Mouse (Mus musculus): ENCODE results near the gene Dcp1b. TPM values are rescaled to one million over a fixed set of nuclear protein-coding genes. Genes with fewer than 3 reads are reported as not detected.

Gene Dcp1b
- total RNA-seq, 2 experiments from 2014 or later: 17.8 to 19.8 TPM

- H3K27ac ChIP-seq: no peak overlapping the region
- no peak; the same call in 1 of the 2 replicates for TF ChIP-seq CTCF (IDR thresholded peaks at IDR 0.05)
- DNase-seq (ENCODE audit: extremely low spot score in 1 of 2, low spot score in 2 of 2): peak; percentile 58 to 70
- H3K4me3 ChIP-seq: no peak overlapping the region
- intact Hi-C loops (cut with DNase I): no loop called here
These were observed 62.5 kb downstream of the Dcp1b start for GRCm38 (mm10) chr6:119237427-119237989.

GRCm38 (mm10) chr6:119239341-119240005 lies 64.4 kb downstream of the Dcp1b start:
- H3K27ac ChIP-seq: no peak overlapping the region

DNA sequence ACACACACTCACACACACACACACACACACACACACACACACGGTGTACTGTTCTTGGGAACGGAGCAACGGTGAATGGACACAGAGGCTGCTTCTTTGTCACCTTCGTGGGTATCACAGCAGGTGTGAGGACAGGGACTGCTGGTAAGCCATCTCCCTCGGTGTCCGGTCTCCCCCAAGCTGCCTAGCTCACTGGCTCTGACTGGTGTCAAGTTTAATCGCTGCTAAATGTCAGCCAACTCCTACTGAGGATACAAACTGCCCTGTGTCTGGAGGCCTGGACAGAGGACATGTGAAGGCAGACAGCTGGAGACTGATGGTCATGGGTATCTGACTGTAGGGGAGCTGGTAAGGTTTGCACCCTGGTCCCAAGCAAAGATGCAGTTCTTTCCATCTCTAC lies 65.2 kb downstream of the Dcp1b start:
- no peak for DNase-seq (ENCODE audit: extremely low spot score in 1 of 2, low spot score in 2 of 2)
- intact Hi-C loops (cut with DNase I): no loop called here
- Histone ChIP-seq H3K4me3 (no peak overlapping the region), H3K27ac (no peak overlapping the region)
- no peak for TF ChIP-seq CTCF (IDR thresholded peaks at IDR 0.05)

More at GRCm38 (mm10) chr6:119239341-119240005, 64.4 kb downstream of the Dcp1b start:
- TF ChIP-seq CTCF (IDR thresholded peaks at IDR 0.05): no peak
- no peak for DNase-seq (ENCODE audit: extremely low spot score in 1 of 2, low spot score in 2 of 2)
- H3K4me3 ChIP-seq: no peak overlapping the region
- intact Hi-C loops (cut with DNase I): no loop called here

- intact Hi-C loops (cut with DNase I): no loop called here
- Histone ChIP-seq H3K4me3 (no peak overlapping the region), H3K27ac (no peak overlapping the region; the same call in 1 of the 2 replicates)
- DNase-seq (ENCODE audit: extremely low spot score in 1 of 2, low spot score in 2 of 2): peak in 1 of 2 experiments; percentile 17
- no peak for TF ChIP-seq CTCF (IDR thresholded peaks at IDR 0.05)
These were observed 66.0 kb downstream of the Dcp1b start for GRCm38 (mm10) chr6:119240871-119241705.

- intact Hi-C loops (cut with DNase I): no loop called here
- Histone ChIP-seq H3K4me3 (no peak overlapping the region), H3K27ac (no peak overlapping the region)
- TF ChIP-seq CTCF (IDR thresholded peaks at IDR 0.05): peak; percentile 36
- no peak for DNase-seq (ENCODE audit: extremely low spot score in 1 of 2, low spot score in 2 of 2)
These were observed 71.0 kb downstream of the Dcp1b start for GRCm38 (mm10) chr6:119246082-119246481.

DNA sequence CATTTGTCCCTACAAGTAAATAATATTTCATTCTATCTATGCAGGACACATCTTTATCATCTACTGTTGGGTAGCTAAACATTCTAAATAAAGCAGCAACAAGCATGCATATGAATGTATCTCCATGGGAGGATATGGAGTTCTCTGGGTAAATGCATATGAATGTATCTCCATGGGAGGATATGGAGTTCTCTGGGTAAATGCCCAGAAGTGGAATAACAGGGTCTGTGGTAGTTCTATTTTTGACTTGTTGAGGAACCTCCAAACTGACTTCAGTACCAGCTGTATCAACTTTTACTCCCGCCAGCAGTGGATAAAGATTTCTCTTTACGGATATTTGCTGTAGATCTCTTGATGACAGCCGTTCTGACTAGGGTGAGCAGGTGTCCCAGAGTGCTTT lies 73.5 kb downstream of the Dcp1b start:
- no peak for TF ChIP-seq CTCF (IDR thresholded peaks at IDR 0.05)
- H3K4me3 ChIP-seq: no peak overlapping the region
- no peak overlapping the region for H3K27ac ChIP-seq
- intact Hi-C loops (cut with DNase I): no loop called here
- DNase-seq (ENCODE audit: extremely low spot score in 1 of 2, low spot score in 2 of 2): no peak

DNA sequence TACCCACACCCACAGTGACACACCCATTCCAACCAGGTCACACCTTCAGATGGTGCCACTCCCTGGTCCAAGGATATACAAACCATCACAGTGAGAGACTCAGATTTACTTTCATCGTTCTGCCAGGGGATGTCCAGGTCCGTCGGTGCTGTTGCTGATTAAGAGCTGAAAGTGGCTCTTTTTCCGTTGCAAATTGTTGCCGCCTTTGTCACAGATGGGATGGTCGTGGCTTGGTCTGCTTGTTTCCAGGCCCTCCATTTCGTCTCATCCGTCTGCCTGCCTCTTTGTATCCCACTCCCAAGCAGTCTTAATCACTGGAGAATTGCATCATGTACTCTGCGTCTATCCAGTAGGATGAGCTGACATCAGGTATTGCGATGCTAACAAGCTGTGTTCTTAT lies 74.7 kb downstream of the Dcp1b start:
- H3K4me3 ChIP-seq: no peak overlapping the region
- TF ChIP-seq CTCF (IDR thresholded peaks at IDR 0.05): no peak
- H3K27ac ChIP-seq: no peak overlapping the region
- DNase-seq (ENCODE audit: extremely low spot score in 1 of 2, low spot score in 2 of 2): no peak
- intact Hi-C loops (cut with DNase I): no loop called here

DNA sequence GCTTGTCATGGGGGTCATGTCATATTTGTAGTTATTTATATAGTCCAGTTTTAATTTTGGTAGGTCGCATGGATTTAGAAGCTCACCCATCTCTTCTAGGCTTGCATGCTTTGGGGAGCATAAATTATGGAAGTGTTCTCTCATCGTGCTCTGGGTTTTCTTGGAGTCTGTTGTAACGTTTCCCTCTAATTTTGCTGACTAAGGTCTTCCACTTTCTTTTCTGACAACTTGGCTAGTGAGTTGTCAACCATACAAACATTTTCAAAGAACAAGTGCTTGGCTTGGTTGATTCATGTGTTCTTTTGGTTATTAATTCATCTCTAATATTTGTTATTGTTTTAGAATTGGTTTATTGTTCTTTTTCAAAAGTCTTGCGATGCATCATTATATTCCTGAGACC lies 76.7 kb downstream of the Dcp1b start:
- H3K4me3 ChIP-seq: no peak overlapping the region
- intact Hi-C loops (cut with DNase I): no loop called here
- DNase-seq (ENCODE audit: extremely low spot score in 1 of 2, low spot score in 2 of 2): no peak
- TF ChIP-seq CTCF (IDR thresholded peaks at IDR 0.05): no peak
- H3K27ac ChIP-seq: no peak overlapping the region

Other genes starting within 250 kb of the Dcp1b start
- gene Cacna1c, start 21.2 kb downstream of the Dcp1b start, total RNA-seq (2021): 10 to 100 TPM; 69.1 to 73.9 TPM
- gene Cacna2d4, start 61.3 kb downstream of the Dcp1b start, total RNA-seq (2021): 1 to 10 TPM; 1.7 to 1.9 TPM
- gene Lrtm2, start 155.5 kb downstream of the Dcp1b start, total RNA-seq (2021): 10 to 100 TPM; 60.5 to 63.9 TPM
- 10 to 100 TPM; 39.9 to 40.9 TPM for gene Adipor2, start 242.5 kb downstream of the Dcp1b start, total RNA-seq (2021)